Mouse (Mus musculus) monocyte, adult 2 months (primary cell): ENCODE data around the gene Ripor3.
"Not testable (repeated sequence)": the region's sequence is repeated elsewhere in the genome, so short reads cannot be mapped to it uniquely, and the experiment has no call there.

Experiments
- DNase-seq, 2 experiments: peaks; one replicate each; pipeline ENCODE4 v3.0.0; 2022; ENCODE audit warnings: low spot score in 2 of 2, low read depth in 1 of 2

Ripor3 gene

GRCm38 (mm10) chr2:168009936-168010668, at the start of gene Ripor3:
TSS of gene Ripor3 (minus strand) at chr2:168010618.
- peak in 1 of 2 experiments; percentile 62 for DNase-seq

- DNase-seq: no peak
These were observed 48.9 kb upstream of the Ripor3 start for GRCm38 (mm10) chr2:168059200-168059790.

DNA sequence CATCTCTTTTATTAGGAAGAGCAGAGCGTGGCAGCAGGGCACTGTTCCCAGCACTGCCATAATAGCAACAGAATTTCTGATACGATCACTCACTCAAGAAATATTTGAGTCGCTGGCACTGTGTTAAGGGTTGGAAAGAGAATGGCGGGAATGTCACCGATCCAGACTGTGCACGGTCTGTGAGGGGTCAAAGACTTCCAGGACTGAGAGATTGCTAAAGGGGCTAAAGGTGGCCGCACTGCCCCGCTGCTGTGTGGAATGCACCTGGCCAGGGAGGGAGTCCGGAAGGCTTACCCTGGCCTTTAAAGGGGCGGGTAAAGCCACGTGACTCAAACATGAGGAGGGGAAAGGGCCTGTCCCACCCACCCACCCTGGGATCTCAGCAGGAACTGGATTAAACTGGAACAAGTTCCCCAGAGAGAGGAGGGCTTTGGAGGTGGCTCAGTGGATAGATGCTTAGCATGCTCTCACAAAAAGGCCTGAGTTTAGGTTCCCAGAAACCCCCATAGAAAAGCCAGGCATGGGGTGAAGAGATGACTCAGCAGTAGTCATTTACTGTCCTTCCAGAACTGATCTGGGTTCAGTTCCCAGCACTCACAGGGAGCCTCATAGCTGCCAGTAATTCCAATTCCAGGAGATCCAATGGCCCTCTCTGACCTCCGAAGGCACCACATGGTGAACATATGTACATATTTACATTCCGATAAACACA, 48.2 kb upstream of the Ripor3 start:
- DNase-seq: no peak

- not testable (repeated sequence) for DNase-seq
These were observed 47.5 kb upstream of the Ripor3 start for GRCm38 (mm10) chr2:168057876-168058275.

DNA sequence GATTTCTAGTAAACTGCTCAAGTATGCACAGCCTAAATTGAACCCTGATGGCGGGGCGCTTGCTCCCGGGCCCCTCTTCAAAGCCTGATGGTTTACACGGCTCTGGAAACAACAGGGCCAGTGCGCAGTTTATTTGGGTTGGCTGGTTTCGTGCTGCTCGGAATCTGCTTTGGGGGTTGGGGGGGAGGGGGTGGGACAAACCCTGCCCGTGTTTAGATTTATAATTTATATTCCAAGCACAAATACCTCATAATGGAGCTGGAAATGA, 46.2 kb upstream of the Ripor3 start:
- DNase-seq: no peak

DNA sequence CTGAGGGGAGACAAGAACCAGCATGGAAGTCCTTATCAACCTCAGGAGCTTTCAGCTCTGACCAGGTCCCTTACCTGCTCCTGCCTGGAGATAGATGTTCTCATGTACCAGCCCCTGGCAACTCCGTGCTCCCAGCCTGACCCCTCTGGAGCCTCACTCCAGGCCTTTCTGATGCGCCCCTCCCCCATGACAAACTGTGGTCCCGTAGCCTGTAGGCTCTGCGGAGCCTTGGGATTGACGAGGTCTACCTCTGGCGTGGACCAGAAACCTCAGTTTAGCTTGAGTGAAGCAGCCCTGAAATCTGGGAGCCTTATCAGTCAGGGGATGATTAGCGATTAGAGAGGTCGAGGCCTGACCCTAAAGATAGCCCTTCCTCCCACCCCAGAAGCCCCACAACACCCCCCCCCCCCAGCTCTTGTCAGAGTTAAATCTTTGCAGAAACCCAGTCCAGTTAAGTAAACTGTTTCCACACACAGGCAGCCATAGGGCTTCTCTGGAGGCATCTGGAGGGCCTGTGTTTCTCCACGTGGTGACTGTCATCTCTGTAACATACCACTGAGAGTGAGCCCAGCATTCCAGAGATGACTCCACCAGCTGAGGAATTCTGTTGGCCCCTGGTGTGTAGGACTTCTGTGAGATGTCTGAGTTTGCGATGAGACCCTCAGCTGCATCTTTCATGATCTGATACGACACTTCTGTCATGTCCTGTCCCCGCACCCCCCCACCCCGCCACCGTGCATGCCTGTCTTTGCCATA, 45.7 kb upstream of the Ripor3 start:
- no peak for DNase-seq

GRCm38 (mm10) chr2:168054142-168054541, 43.7 kb upstream of the Ripor3 start:
- no peak for DNase-seq

DNA sequence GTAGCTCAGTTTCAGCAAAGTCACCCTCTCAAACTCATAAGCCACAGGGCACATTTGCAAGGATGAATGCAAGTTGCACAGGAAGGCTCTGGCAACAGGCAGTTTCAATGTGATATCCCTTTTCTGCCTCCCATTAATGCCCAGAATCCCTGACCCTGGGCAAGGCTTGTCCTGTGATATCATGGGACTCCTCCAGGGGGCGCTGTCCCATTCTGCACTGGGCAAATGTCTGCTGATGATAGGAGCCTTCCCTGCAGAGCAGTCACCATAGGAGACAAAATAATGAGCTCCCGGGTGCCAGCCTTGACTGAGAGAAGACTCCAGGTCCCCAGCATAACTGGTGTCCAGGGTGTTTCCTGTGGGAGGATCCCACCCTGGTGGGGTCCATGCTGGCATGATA, 42.3 kb upstream of the Ripor3 start:
- DNase-seq: no peak

- DNase-seq: no peak
These were observed 41.7 kb upstream of the Ripor3 start for GRCm38 (mm10) chr2:168052156-168052555.

DNA sequence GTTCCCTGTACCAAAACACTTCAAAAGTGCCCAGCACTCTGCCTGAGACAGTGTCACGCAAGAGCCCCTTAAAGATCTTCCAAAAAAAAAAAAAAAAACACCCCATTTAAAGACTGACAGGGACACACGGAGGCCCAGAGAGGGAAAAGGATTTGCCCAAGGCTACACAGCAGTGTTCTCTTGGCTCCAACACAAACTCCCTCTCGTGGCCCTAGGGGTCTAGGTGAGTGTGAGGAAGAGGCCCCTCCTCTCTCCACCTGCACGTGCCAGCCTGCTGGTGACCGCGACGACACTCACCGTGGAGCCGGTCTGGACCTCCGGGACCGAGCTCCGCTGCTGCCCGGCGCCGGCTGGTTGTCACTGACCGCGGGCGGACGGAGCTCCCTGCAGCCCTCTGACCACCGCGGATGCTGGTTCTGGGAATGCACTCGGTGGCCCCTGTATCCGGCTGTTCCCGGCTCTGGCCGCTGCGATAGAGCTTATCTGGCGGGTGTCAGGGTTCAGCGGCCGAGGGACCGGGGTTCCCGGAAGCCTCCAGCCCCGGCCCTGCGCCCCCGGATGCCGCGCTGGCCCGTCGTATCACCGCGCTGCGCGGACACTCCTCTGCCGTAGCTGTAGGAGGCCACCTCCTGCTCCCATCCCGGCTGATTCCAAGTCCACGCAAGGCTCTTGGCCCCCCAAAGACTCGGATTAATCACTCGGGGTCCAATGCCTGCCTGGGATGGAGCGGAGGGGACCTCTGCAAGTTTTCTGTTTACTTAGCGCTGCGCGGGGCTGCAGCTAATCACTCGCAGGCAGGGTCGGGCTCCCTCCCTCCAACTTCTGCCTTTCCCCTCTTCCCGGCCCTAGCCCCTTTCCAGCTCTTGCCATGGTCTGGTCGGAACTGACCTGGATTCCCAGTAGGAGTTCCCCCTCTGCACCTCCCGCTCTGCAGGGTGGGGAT, 39.9 kb upstream of the Ripor3 start:
- DNase-seq: no peak

- no peak for DNase-seq
These were observed 38.7 kb upstream of the Ripor3 start for GRCm38 (mm10) chr2:168049002-168049635.

DNA sequence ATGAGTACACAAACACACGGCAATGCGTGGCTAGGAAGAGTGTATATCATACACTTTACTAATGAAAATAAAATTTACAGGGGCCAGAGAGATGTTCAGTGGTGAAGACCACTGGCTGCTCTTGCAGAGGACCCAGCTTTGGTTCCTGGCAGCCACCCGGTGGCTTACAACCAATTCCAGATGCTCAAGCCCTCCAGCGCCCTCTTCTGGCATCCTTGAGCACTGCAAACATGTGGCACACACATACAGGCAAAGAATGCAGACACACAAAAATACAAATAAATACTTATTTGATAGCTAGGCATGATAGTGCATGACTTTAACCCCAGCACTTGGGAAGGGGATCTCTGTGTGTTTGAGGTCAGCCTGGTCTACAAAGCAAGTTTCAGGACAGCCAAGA, 36.0 kb upstream of the Ripor3 start:
- no peak for DNase-seq

- DNase-seq: no peak
These were observed 35.4 kb upstream of the Ripor3 start for GRCm38 (mm10) chr2:168045771-168046170.

- DNase-seq: no peak
These were observed 34.9 kb upstream of the Ripor3 start for GRCm38 (mm10) chr2:168045357-168045756.

GRCm38 (mm10) chr2:168044681-168045287, 34.4 kb upstream of the Ripor3 start:
- DNase-seq: no peak

DNA sequence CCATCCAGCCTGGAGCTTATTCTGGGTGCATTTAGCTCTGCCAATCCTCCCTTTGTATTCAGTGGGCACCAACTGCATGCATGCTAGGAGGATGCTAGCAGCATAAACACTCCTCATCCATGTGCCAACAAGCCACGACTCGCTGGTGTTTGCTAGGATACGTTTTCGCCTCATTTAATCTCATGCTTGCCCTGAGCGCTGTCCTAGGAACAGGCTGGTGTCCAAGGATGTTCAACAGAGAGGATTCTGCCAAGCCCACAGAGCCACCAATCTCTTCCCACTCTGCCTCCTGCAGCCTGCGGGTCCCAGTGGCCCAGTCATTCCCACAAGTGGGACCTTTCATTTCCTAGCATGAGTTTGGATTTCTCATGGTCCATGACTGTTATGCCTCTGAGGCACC, 31.6 kb upstream of the Ripor3 start:
- no peak for DNase-seq

DNA sequence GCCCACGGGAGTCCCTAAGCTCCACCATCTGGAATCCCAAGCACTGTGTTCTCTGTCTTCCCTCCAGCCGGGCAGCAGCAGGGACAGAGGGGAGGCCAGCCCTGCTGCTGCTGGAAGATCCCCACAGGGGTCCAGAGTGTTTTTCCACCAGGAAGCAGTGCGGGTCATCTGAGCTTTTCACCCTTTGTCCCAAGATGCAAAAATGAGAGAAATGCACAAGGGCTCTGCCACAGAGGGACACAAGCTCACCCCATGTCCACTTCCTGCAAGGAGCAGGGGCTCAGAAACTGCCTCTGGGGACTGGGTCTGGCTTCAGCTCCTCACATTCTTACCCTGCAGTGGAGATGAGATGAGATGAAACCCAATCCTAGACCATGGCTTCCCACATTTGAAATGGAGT, 30.3 kb upstream of the Ripor3 start:
- no peak for DNase-seq

- no peak for DNase-seq
These were observed 26.6 kb upstream of the Ripor3 start for GRCm38 (mm10) chr2:168037063-168037462.

GRCm38 (mm10) chr2:168035907-168036306, 25.5 kb upstream of the Ripor3 start:
- DNase-seq: no peak

GRCm38 (mm10) chr2:168033905-168034304, 23.5 kb upstream of the Ripor3 start:
- DNase-seq: no peak
